In genomic region chr11:20659094-20659493, GRCm38 (mm10) we compare ENCODE assay signal across 12 mouse cellular contexts.
DNase-seq lines count a peak whose midpoint lies in the region; ATAC-seq and TF ChIP-seq lines count a peak whose summit lies in the region.
"Had no signal": no experiment of that assay in that cellular context is flagged by ENCODE, and none has a peak within 500 bp of the region (broad histone marks: within the 10 kb centered on the region; RNA-seq: fewer than 3 reads in every experiment).

No protein-coding gene starts in this region.

- H3K4me1 ChIP-seq in hindbrain, postnatal 0 days (ENCODE audit: insufficient read depth, low read length), result peaks cover 14% of the 10 kb centered on the region
- peaks cover 38% of the 10 kb centered on the region for H3K4me1 ChIP-seq in hindbrain, embryonic 12.5 days
- H3K4me1 ChIP-seq in midbrain, embryonic 10.5 days, result peaks cover 82% of the 10 kb centered on the region
- peaks cover 24% of the 10 kb centered on the region for H3K4me1 ChIP-seq in midbrain, embryonic 16.5 days (ENCODE audit: control insufficient read depth, insufficient read depth, low read length)
- peaks cover 59% of the 10 kb centered on the region for H3K4me1 ChIP-seq in forebrain, embryonic 13.5 days
- H3K4me1 ChIP-seq in limb, embryonic 15.5 days, result peaks cover 36% of the 10 kb centered on the region

- no peak overlapping the region for H3K4me2 ChIP-seq in hindbrain, postnatal 0 days (ENCODE audit: low read depth, low read length)
- H3K4me2 ChIP-seq in hindbrain, embryonic 12.5 days (replicated peaks), result no peak overlapping the region
- H3K4me2 ChIP-seq in midbrain, embryonic 16.5 days (ENCODE audit: low read length), result no peak overlapping the region
- no peak overlapping the region for H3K4me2 ChIP-seq in forebrain, embryonic 13.5 days
- no peak overlapping the region for H3K4me2 ChIP-seq in limb, embryonic 15.5 days
- H3K4me2 ChIP-seq: liver, embryonic 11.5 days had no signal

- no peaks in the 10 kb centered on the region for H3K36me3 ChIP-seq in hindbrain, postnatal 0 days (ENCODE audit: insufficient read depth, low read length)
- H3K36me3 ChIP-seq in hindbrain, embryonic 12.5 days, result no peaks in the 10 kb centered on the region
- no peaks in the 10 kb centered on the region for H3K36me3 ChIP-seq in midbrain, embryonic 10.5 days
- no peaks in the 10 kb centered on the region for H3K36me3 ChIP-seq in midbrain, embryonic 16.5 days (ENCODE audit: control insufficient read depth, insufficient read depth, low read length)
- H3K36me3 ChIP-seq in forebrain, embryonic 13.5 days (ENCODE audit: poor library complexity, severe bottlenecking), result no peaks in the 10 kb centered on the region
- H3K36me3 ChIP-seq in limb, embryonic 15.5 days, result no peaks in the 10 kb centered on the region

- no peak overlapping the region for H3K27ac ChIP-seq in hindbrain, postnatal 0 days
- no peak overlapping the region for H3K27ac ChIP-seq in hindbrain, embryonic 12.5 days
- peak overlapping the region; percentile 61; the same call in 1 of the 2 replicates for H3K27ac ChIP-seq in midbrain, embryonic 10.5 days (replicated peaks)
- H3K27ac ChIP-seq in midbrain, embryonic 16.5 days (ENCODE audit: low read length), result no peak overlapping the region
- peak overlapping the region; percentile 59 for H3K27ac ChIP-seq in forebrain, embryonic 13.5 days
- H3K27ac ChIP-seq in limb, embryonic 15.5 days, result 0 out of 2 replicates have a peak overlapping the region, but pooled peaks have one; percentile 33
- H3K27ac ChIP-seq: heart, adult 2 months had no signal

- H3K27me3 ChIP-seq in hindbrain, postnatal 0 days (ENCODE audit: insufficient read depth, low read length), result no peaks in the 10 kb centered on the region
- no peaks in the 10 kb centered on the region for H3K27me3 ChIP-seq in hindbrain, embryonic 12.5 days
- H3K27me3 ChIP-seq in midbrain, embryonic 10.5 days (ENCODE audit: low read depth, poor library complexity, severe bottlenecking), result no peaks in the 10 kb centered on the region
- H3K27me3 ChIP-seq in midbrain, embryonic 16.5 days (ENCODE audit: control insufficient read depth, insufficient read depth, low read depth, low read length), result no peaks in the 10 kb centered on the region
- H3K27me3 ChIP-seq in forebrain, embryonic 13.5 days, result no peaks in the 10 kb centered on the region
- H3K27me3 ChIP-seq in limb, embryonic 15.5 days, result no peaks in the 10 kb centered on the region

- no peak overlapping the region for H3K4me3 ChIP-seq in hindbrain, postnatal 0 days (ENCODE audit: low read length)
- no peak overlapping the region for H3K4me3 ChIP-seq in hindbrain, embryonic 12.5 days
- H3K4me3 ChIP-seq in midbrain, embryonic 10.5 days, result no peak overlapping the region
- H3K4me3 ChIP-seq in midbrain, embryonic 16.5 days (ENCODE audit: low read depth, low read length), result no peak overlapping the region
- H3K4me3 ChIP-seq in forebrain, embryonic 13.5 days, result no peak overlapping the region
- no peak overlapping the region for H3K4me3 ChIP-seq in limb, embryonic 15.5 days
- H3K4me3 ChIP-seq: heart, adult 2 months had no signal

- no peak overlapping the region for H3K9ac ChIP-seq in hindbrain, postnatal 0 days (replicated peaks; ENCODE audit: low read length)
- H3K9ac ChIP-seq in hindbrain, embryonic 12.5 days, result no peak overlapping the region
- no peak overlapping the region for H3K9ac ChIP-seq in midbrain, embryonic 16.5 days (ENCODE audit: low read depth, low read length)
- H3K9ac ChIP-seq in forebrain, embryonic 13.5 days, result no peak overlapping the region
- no peak overlapping the region for H3K9ac ChIP-seq in limb, embryonic 15.5 days

- TF ChIP-seq CTCF in hindbrain, postnatal 0 days (IDR thresholded peaks at IDR 0.05; ENCODE audit: low read depth), result no peak

- WGBS in hindbrain, postnatal 0 days, result 54% methylated on average over 3 of the region's 3 CpGs
- 86% methylated on average over 3 of the region's 3 CpGs for WGBS in hindbrain, embryonic 12.5 days
- WGBS in midbrain, embryonic 10.5 days, result 96% methylated on average over 3 of the region's 3 CpGs
- WGBS in midbrain, embryonic 16.5 days, result 62% methylated on average over 3 of the region's 3 CpGs
- 58% methylated on average over 3 of the region's 3 CpGs for WGBS in forebrain, embryonic 13.5 days
- WGBS in limb, embryonic 15.5 days, result 47% methylated on average over 3 of the region's 3 CpGs

- peak; percentile 41 for DNase-seq in hindbrain, postnatal 0 days (ENCODE audit: low spot score)
- DNase-seq in midbrain, embryonic 10.5 days (ENCODE audit: low spot score), result no peak
- no peak for DNase-seq in frontal cortex, postnatal 14 days (ENCODE audit: low spot score in 2 of 2)
- DNase-seq: adrenal gland, postnatal 36 days; cerebellum, adult 18-20 months; heart, adult 2 months; kidney, adult 9 months had no signal

- ATAC-seq in hindbrain, postnatal 0 days, result no peak
- no peak for ATAC-seq in hindbrain, embryonic 12.5 days (ENCODE audit: low FRiP score)
- ATAC-seq in midbrain, embryonic 16.5 days, result no peak
- no peak for ATAC-seq in forebrain, embryonic 13.5 days
- no peak for ATAC-seq in limb, embryonic 15.5 days (ENCODE audit: insufficient number of reproducible peaks, low FRiP score, low TSS enrichment, low read depth)

- H3K9me3 ChIP-seq in hindbrain, postnatal 0 days (ENCODE audit: low read length), result no peaks in the 10 kb centered on the region
- H3K9me3 ChIP-seq in hindbrain, embryonic 12.5 days (replicated peaks), result no peaks in the 10 kb centered on the region
- no peaks in the 10 kb centered on the region for H3K9me3 ChIP-seq in midbrain, embryonic 10.5 days (replicated peaks)
- H3K9me3 ChIP-seq in midbrain, embryonic 16.5 days (replicated peaks; ENCODE audit: control insufficient read depth, low read length, poor library complexity, severe bottlenecking), result no peaks in the 10 kb centered on the region
- no peaks in the 10 kb centered on the region for H3K9me3 ChIP-seq in forebrain, embryonic 13.5 days (replicated peaks)
- H3K9me3 ChIP-seq in limb, embryonic 15.5 days, result no peaks in the 10 kb centered on the region

Comparison
In these comparisons a context has a peak if more than half of its experiments do, and no peak if none do; other contexts are left out.
1. H3K27ac ChIP-seq: peak in midbrain, embryonic 10.5 days (single experiment), forebrain, embryonic 13.5 days (single experiment) and limb, embryonic 15.5 days (single experiment); none in hindbrain, postnatal 0 days (single experiment), hindbrain, embryonic 12.5 days (single experiment) and midbrain, embryonic 16.5 days (single experiment).